Mouse (Mus musculus) stomach, embryonic 15.5 days (tissue): ENCODE measurements around the gene Slc41a2. TPM values are rescaled to one million over a fixed set of nuclear protein-coding genes. Genes with fewer than 3 reads are reported as not detected.
"Not testable (repeated sequence)": the region's sequence is repeated elsewhere in the genome, so short reads cannot be mapped to it uniquely, and the experiment has no call there.

Experiments used
- ATAC-seq: fragments of 200-750 bp; cut with Nextera tagmentation; 2 replicates; pipeline ENCODE4 v1.8.0; 2017; ENCODE audit warnings: low read depth, moderate number of reproducible peaks, moderate TSS enrichment; ENCODE audit not compliant: insufficient read depth, low FRiP score
- H3K27ac ChIP-seq: fragments of 300-500 bp; sonication (generic); 2 replicates; pipeline ENCODE4 v1.5.1; 2015; ENCODE audit warnings: mild to moderate bottlenecking, inconsistent platforms
- H3K27me3 ChIP-seq: fragments of 300-500 bp; sonication (generic); replicated peaks from 2 replicates; pipeline ENCODE4 v1.6.1; 2015; ENCODE audit warnings: inconsistent platforms
- H3K36me3 ChIP-seq: fragments of 300-500 bp; sonication (generic); 2 replicates; pipeline ENCODE4 v1.6.1; 2015; ENCODE audit warnings: inconsistent platforms
- H3K4me1 ChIP-seq: fragments of 300-500 bp; sonication (generic); 2 replicates; pipeline ENCODE4 v1.6.1; 2015; ENCODE audit warnings: inconsistent platforms
- H3K4me2 ChIP-seq: fragments of 300-500 bp; sonication (generic); 2 replicates; pipeline ENCODE4 v1.6.1; 2015; ENCODE audit warnings: mild to moderate bottlenecking, inconsistent platforms
- H3K4me3 ChIP-seq: fragments of 300-500 bp; sonication (generic); replicated peaks from 2 replicates; pipeline ENCODE4 v1.5.1; 2015; ENCODE audit warnings: inconsistent platforms
- H3K9ac ChIP-seq: fragments of 300-500 bp; sonication (generic); 2 replicates; pipeline ENCODE4 v1.6.1; 2015; ENCODE audit warnings: inconsistent platforms
- H3K9me3 ChIP-seq: fragments of 300-500 bp; sonication (generic); 2 replicates; pipeline ENCODE4 v1.6.1; 2016; ENCODE audit warnings: inconsistent platforms
- WGBS: fragments of 180-500 bp; shearing (Covaris S2); methylation state at CpG from one replicate; pipeline ENCODE4 v1.1.7; 2015; 5-methylcytosine and 5-hydroxymethylcytosine counted together
- polyA plus RNA-seq: library from polyadenylated mRNA; unstranded; fragments of >200 nt; fragmentation: Nextera tagmentation; extraction: Ambion mirVana; gene quantifications from 2 replicates; pipeline ENCODE4 v1.2.1, GENCODE M21; 2015

Slc41a2 gene
- 0.86 and 1.4 TPM in 2 replicates for polyA plus RNA-seq

GRCm38 (mm10) chr10:83337159-83337951 lies at the start of gene Slc41a2:
Gene Slc41a2, minus strand, starts transcription at chr10:83337882.
- no peaks in the 10 kb centered on the region for H3K9me3 ChIP-seq
- peak within 1 kb of the TSS; percentile 42; the same call in 1 of the 2 replicates for H3K9ac ChIP-seq
- peak within 1 kb of the TSS; percentile 60 for H3K4me3 ChIP-seq
- peaks cover 13% of the 10 kb centered on the region for H3K4me1 ChIP-seq
- H3K36me3 ChIP-seq = no peaks in the 10 kb centered on the region
- peaks cover 36% of the 10 kb centered on the region for H3K27me3 ChIP-seq
- no peak within 1 kb of the TSS for H3K27ac ChIP-seq
- H3K4me2 ChIP-seq = peak within 1 kb of the TSS; percentile 98
- ATAC-seq = peak; percentile 70
- WGBS = under 1% methylated on average over 95 of the region's 102 CpGs

DNA sequence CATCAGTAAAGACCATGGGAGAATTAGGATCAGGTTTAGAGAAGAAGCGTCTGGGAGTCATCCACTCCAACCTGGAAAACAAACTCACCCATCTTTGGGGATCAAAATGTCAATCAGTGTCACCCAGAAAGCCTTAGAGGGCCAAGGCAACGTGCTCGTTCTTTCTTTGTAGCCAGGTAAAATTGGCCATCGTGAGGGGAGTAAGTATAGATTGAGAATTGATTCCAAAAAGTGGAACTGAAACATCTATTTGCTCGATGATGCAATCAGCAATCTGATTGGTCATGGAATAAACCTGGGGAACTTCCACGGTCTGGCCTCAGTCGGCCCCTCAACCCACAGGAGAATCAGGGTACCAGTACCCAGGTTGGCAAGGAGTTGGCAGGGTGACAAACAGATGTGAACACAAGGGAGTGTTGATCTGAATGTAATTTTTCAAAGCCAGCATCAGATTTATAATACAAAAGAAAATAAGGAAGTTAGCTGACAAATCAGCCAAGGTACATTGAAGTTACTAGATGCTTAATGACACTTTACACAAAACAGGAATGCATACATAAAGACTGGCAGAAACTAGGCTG lies 47.7 kb upstream of the Slc41a2 start:
- 95% methylated on average over 7 of the region's 7 CpGs for WGBS
- H3K4me3 ChIP-seq = no peak overlapping the region
- H3K4me2 ChIP-seq = no peak overlapping the region
- H3K9me3 ChIP-seq = no peaks in the 10 kb centered on the region
- no peaks in the 10 kb centered on the region for H3K4me1 ChIP-seq
- H3K9ac ChIP-seq = no peak overlapping the region
- H3K36me3 ChIP-seq = no peaks in the 10 kb centered on the region
- ATAC-seq = no peak
- no peak overlapping the region for H3K27ac ChIP-seq
- H3K27me3 ChIP-seq = no peaks in the 10 kb centered on the region

DNA sequence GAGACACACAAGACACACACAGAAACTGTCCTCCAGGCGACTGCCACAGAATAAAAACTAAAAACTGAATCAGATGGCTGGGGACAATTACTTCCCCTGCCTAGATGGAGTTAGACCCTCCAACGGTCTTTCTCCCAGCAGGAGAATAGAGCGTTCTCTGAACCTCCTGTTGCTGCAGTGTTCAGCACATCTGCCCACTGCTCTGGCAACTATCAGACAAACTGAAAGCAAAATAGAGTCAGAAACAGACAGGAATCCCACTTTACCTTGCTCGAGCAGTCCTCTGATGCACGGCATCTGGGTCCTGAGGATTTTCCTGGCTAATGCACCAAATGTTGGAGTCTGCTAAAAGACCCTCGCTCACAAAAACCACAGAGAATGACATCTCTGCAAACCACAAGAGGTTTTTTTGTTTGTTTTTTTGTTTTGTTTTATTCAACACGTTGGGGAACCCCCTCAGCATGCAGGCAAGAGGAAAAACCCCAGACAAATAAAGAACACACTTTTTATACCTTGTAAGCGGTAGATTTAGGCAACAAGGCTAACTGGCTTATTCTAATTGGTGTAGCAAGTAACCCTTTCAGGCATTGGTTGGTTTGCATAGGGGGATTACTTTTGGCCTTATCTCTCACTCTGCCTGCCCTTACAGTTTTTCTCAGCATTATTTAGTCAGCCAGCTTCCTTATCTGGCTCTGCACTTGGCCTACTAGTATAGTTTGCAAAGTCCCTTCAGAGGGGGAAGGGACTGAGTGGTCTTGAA lies 47.0 kb upstream of the Slc41a2 start:
- WGBS = 88% methylated on average over 8 of the region's 8 CpGs
- Histone ChIP-seq H3K4me3 (no peak overlapping the region), H3K9me3 (no peaks in the 10 kb centered on the region), H3K4me1 (no peaks in the 10 kb centered on the region), H3K27ac (no peak overlapping the region), H3K4me2 (no peak overlapping the region), H3K27me3 (no peaks in the 10 kb centered on the region), H3K36me3 (no peaks in the 10 kb centered on the region), H3K9ac (no peak overlapping the region)
- ATAC-seq = no peak

DNA sequence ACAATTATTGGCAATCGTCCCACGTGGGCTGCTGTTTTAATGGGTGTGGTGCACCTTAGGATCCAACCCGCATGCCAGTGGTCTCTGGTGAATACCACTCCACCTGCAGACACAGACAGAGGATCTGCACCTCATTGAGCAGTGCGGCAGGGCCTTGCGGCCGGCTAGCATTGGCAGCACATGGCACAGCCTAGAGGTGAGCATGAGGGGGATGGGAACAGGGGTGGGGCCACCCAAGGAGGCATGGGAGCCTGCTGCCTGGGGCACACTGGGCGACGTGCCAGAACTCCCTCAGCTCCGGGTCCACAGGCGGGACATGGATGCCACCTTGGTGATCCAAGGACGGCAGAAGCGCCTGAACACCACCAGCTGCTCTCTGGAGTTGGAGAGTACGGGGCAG lies 46.2 kb upstream of the Slc41a2 start:
- Histone ChIP-seq H3K27ac (no peak overlapping the region), H3K4me2 (no peak overlapping the region), H3K9ac (no peak overlapping the region), H3K27me3 (no peaks in the 10 kb centered on the region), H3K36me3 (no peaks in the 10 kb centered on the region), H3K9me3 (no peaks in the 10 kb centered on the region), H3K4me1 (no peaks in the 10 kb centered on the region), H3K4me3 (no peak overlapping the region)
- ATAC-seq = no peak
- 86% methylated on average over 13 of the region's 13 CpGs for WGBS

DNA sequence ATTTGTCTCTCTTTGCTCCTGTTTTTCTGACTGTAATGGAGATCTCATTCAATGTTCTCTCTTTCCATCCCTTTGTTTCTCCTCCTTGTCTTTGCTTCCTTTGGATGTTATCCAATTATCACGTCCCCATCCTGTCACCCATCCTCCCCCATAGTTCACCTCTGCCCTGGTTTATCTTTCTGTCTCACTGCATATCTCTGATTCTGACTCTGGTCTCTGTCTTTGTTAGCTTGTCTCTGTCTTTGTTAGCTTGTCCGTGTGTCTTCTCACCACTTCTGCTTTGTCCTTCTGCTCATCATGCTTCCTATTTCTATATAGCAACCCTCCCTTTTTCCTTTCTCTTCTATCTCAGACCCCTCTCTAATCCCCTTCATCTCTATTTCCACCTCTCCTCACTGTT lies 45.3 kb upstream of the Slc41a2 start:
- Histone ChIP-seq H3K4me1 (no peaks in the 10 kb centered on the region), H3K4me3 (no peak overlapping the region), H3K27ac (no peak overlapping the region), H3K36me3 (no peaks in the 10 kb centered on the region), H3K4me2 (no peak overlapping the region), H3K27me3 (no peaks in the 10 kb centered on the region), H3K9me3 (no peaks in the 10 kb centered on the region), H3K9ac (no peak overlapping the region)
- 60% methylated on average over 2 of the region's 2 CpGs for WGBS
- ATAC-seq = no peak

DNA sequence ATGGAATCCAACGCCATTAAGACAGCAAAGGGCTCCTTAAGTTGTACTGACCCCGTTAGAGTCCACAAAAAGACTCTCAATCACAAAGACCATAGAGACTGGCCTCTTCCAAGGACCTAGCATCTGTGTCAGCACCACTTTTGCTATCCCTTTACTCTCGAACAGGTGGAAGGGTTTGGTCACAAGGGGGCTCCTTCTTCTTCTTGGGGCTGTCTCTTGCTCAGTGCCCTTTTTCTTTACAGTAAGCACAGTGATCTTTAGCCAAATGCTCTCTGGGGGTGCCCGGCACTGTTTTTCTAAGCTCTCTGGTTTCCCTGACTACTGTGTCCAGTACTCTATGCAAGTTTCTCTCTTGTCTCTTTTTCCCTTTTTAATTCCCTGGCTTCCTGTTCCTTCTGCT lies 44.8 kb upstream of the Slc41a2 start:
- H3K9ac ChIP-seq = no peak overlapping the region
- H3K36me3 ChIP-seq = no peaks in the 10 kb centered on the region
- H3K27me3 ChIP-seq = no peaks in the 10 kb centered on the region
- no peaks in the 10 kb centered on the region for H3K9me3 ChIP-seq
- no peak for ATAC-seq
- 78% methylated on average over 4 of the region's 4 CpGs for WGBS
- no peak overlapping the region for H3K4me2 ChIP-seq
- no peak overlapping the region for H3K27ac ChIP-seq
- H3K4me3 ChIP-seq = no peak overlapping the region
- H3K4me1 ChIP-seq = no peaks in the 10 kb centered on the region

GRCm38 (mm10) chr10:83380501-83380900 lies 42.8 kb upstream of the Slc41a2 start:
- no peak overlapping the region for H3K27ac ChIP-seq
- H3K4me1 ChIP-seq = no peaks in the 10 kb centered on the region
- no peaks in the 10 kb centered on the region for H3K27me3 ChIP-seq
- H3K9ac ChIP-seq = no peak overlapping the region
- no peaks in the 10 kb centered on the region for H3K9me3 ChIP-seq
- WGBS = 92% methylated on average over 2 of the region's 2 CpGs
- H3K36me3 ChIP-seq = no peaks in the 10 kb centered on the region
- H3K4me2 ChIP-seq = no peak overlapping the region
- no peak for ATAC-seq
- H3K4me3 ChIP-seq = no peak overlapping the region

- H3K4me3 ChIP-seq = no peak overlapping the region
- H3K4me1 ChIP-seq = no peaks in the 10 kb centered on the region
- H3K4me2 ChIP-seq = no peak overlapping the region
- no peak for ATAC-seq
- 0 out of 2 replicates have a peak, but pooled peaks cover 3% of the 10 kb centered on the region for H3K36me3 ChIP-seq
- no peak overlapping the region for H3K9ac ChIP-seq
- no peak overlapping the region for H3K27ac ChIP-seq
- no peaks in the 10 kb centered on the region for H3K27me3 ChIP-seq
- H3K9me3 ChIP-seq = no peaks in the 10 kb centered on the region
- 65% methylated on average over 9 of the region's 9 CpGs for WGBS
Measured at GRCm38 (mm10) chr10:83378083-83378833, 40.6 kb upstream of the Slc41a2 start.

GRCm38 (mm10) chr10:83376911-83377682 lies 39.4 kb upstream of the Slc41a2 start:
- Histone ChIP-seq H3K36me3 (0 out of 2 replicates have a peak, but pooled peaks cover 5% of the 10 kb centered on the region), H3K4me3 (no peak overlapping the region), H3K27ac (no peak overlapping the region), H3K27me3 (no peaks in the 10 kb centered on the region), H3K9ac (no peak overlapping the region), H3K9me3 (no peaks in the 10 kb centered on the region), H3K4me1 (no peaks in the 10 kb centered on the region), H3K4me2 (no peak overlapping the region)
- ATAC-seq = no peak
- 83% methylated on average over 8 of the region's 8 CpGs for WGBS

- 91% methylated on average over 5 of the region's 5 CpGs for WGBS
- peaks cover 14% of the 10 kb centered on the region; the same call in 1 of the 2 replicates for H3K36me3 ChIP-seq
Measured at GRCm38 (mm10) chr10:83375458-83375857, 37.8 kb upstream of the Slc41a2 start.

More at GRCm38 (mm10) chr10:83375458-83375857, 37.8 kb upstream of the Slc41a2 start:
- not testable (repeated sequence) for H3K4me3 ChIP-seq, H3K4me1 ChIP-seq, H3K9ac ChIP-seq, H3K4me2 ChIP-seq, H3K27me3 ChIP-seq, H3K27ac ChIP-seq, H3K9me3 ChIP-seq, ATAC-seq
